Mouse (Mus musculus): ENCODE results near the gene Immp2l. TPM values are rescaled to one million over a fixed set of nuclear protein-coding genes. Genes with fewer than 3 reads are reported as not detected.
"Not testable (repeated sequence)": the region's sequence is repeated elsewhere in the genome, so short reads cannot be mapped to it uniquely, and the experiment has no call there.

The Immp2l gene
- total and polyA plus RNA-seq, 3 experiments: 2.3 to 20.2 (median 16.5) TPM

GRCm38 (mm10) chr12:41842694-41843329 is 818.9 kb downstream of the Immp2l start:
- DNase-seq: no peak

GRCm38 (mm10) chr12:41851896-41852470 is 828.1 kb downstream of the Immp2l start:
- DNase-seq: no peak

GRCm38 (mm10) chr12:41859652-41860051 is 835.8 kb downstream of the Immp2l start:
- DNase-seq: not testable (repeated sequence)

GRCm38 (mm10) chr12:41868317-41868716 is 844.4 kb downstream of the Immp2l start:
- no peak for DNase-seq

- no peak for DNase-seq
These were observed 850.1 kb downstream of the Immp2l start for GRCm38 (mm10) chr12:41874015-41874414.

GRCm38 (mm10) chr12:41877292-41877959 is 853.5 kb downstream of the Immp2l start:
- DNase-seq: no peak

GRCm38 (mm10) chr12:41878493-41878892 is 854.6 kb downstream of the Immp2l start:
- no peak for DNase-seq

- DNase-seq: no peak
These were observed 855.1 kb downstream of the Immp2l start for GRCm38 (mm10) chr12:41878972-41879371.

GRCm38 (mm10) chr12:41879412-41879811 is 855.5 kb downstream of the Immp2l start:
- DNase-seq: no peak

GRCm38 (mm10) chr12:41880833-41881232 is 856.9 kb downstream of the Immp2l start:
- DNase-seq: no peak

- DNase-seq: no peak
These were observed 884.1 kb downstream of the Immp2l start for GRCm38 (mm10) chr12:41908011-41908410.

GRCm38 (mm10) chr12:41911626-41912025 is 887.7 kb downstream of the Immp2l start:
- DNase-seq: no peak

GRCm38 (mm10) chr12:41937751-41938150 is 913.9 kb downstream of the Immp2l start:
- DNase-seq: no peak

- DNase-seq: no peak
These were observed 918.0 kb downstream of the Immp2l start for GRCm38 (mm10) chr12:41941853-41942252.

- DNase-seq: no peak
These were observed 920.3 kb downstream of the Immp2l start for GRCm38 (mm10) chr12:41944079-41944672.

GRCm38 (mm10) chr12:41946536-41946935 is 922.6 kb downstream of the Immp2l start:
- no peak for DNase-seq

- DNase-seq: no peak
These were observed 925.5 kb downstream of the Immp2l start for GRCm38 (mm10) chr12:41949409-41949808.

- DNase-seq: peak; percentile 30
These were observed 926.0 kb downstream of the Immp2l start for GRCm38 (mm10) chr12:41949841-41950241.

GRCm38 (mm10) chr12:41950726-41951125 is 926.8 kb downstream of the Immp2l start:
- no peak for DNase-seq

- DNase-seq: no peak
These were observed 937.1 kb downstream of the Immp2l start for GRCm38 (mm10) chr12:41961038-41961437.

- no peak for DNase-seq
These were observed 967.5 kb downstream of the Immp2l start for GRCm38 (mm10) chr12:41991408-41991807.

Data from adrenal gland, adult 2 months (tissue).